Mouse (Mus musculus): ENCODE results near the gene Olfr164. TPM values are rescaled to one million over a fixed set of nuclear protein-coding genes. Genes with fewer than 3 reads are reported as not detected.

The Olfr164 gene
- not detected for total RNA-seq (2022)

GRCm38 (mm10) chr16:19313964-19314363 is at the start of gene Olfr164:
Olfr164 (minus strand) TSS chr16:19314064.
- no peak for DNase-seq (ENCODE audit: low spot score)

- DNase-seq (ENCODE audit: low spot score) = no peak
Measured at GRCm38 (mm10) chr16:19349111-19349510, 35.2 kb upstream of the Olfr164 start.

- no peak for DNase-seq (ENCODE audit: low spot score)
Measured at GRCm38 (mm10) chr16:19263235-19263634, 50.6 kb downstream of the Olfr164 start.

GRCm38 (mm10) chr16:19260780-19261179 is 53.1 kb downstream of the Olfr164 start:
- DNase-seq (ENCODE audit: low spot score) = no peak

- DNase-seq (ENCODE audit: low spot score) = no peak
Measured at GRCm38 (mm10) chr16:19245835-19246234, 68.0 kb downstream of the Olfr164 start.

- DNase-seq (ENCODE audit: low spot score) = no peak
Measured at GRCm38 (mm10) chr16:19241539-19242025, 72.3 kb downstream of the Olfr164 start.

- no peak for DNase-seq (ENCODE audit: low spot score)
Measured at GRCm38 (mm10) chr16:19240792-19241538, 72.9 kb downstream of the Olfr164 start.

- no peak for DNase-seq (ENCODE audit: low spot score)
Measured at GRCm38 (mm10) chr16:19236719-19237118, 77.1 kb downstream of the Olfr164 start.

Small RNAs within 50 kb of the gene (microRNA-seq; reads per million reads assigned to microRNA genes)
- not detected for gene Gm23612

Other genes with a start within 250 kb of the Olfr164 start
- not detected for gene Olfr165, start 109.1 kb upstream of the Olfr164 start, total RNA-seq (2022)
- not detected for gene Olfr166, start 169.6 kb upstream of the Olfr164 start, total RNA-seq (2022)
- gene Olfr167, start 208.2 kb upstream of the Olfr164 start, total RNA-seq (2022) = not detected
- not detected for gene Olfr168, start 221.5 kb upstream of the Olfr164 start, total RNA-seq (2022)

All from heart, adult 8-10 months (tissue).